Mouse (Mus musculus): ENCODE measurements around the gene Mgl2. TPM values are rescaled to one million over a fixed set of nuclear protein-coding genes. Genes with fewer than 3 reads are reported as not detected.
"Not testable (repeated sequence)": the region's sequence is repeated elsewhere in the genome, so short reads cannot be mapped to it uniquely, and the experiment has no call there.

Mgl2 gene
- polyA plus RNA-seq, 2 experiments, result 0.61 to 1.1 TPM

DNA sequence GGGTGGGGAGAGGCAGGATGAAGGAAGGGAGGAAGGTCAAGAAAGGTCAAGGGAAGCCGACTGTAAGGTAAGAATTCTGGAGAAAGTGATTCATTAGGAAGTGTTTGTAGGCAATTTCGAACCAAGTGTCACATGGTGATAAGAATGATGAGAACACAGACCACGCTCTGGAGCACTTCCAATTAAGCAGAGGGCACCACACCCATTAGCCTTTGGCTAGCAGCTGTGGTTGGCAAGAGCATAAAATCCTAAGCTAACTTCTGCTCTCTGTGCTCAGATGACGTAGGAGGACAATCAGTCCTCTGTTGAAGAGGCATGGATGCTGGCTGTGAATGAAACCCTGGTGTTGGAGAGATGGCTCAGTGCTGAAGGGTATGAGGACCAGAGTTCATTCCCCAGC is 15.6 kb upstream of the Mgl2 start:
- Histone ChIP-seq H3K9me3 (ENCODE audit: control insufficient read depth, low read length) (peaks cover under 1% of the 10 kb centered on the region; the same call in 1 of the 2 replicates), H3K9ac (ENCODE audit: low read depth, low read length, severe bottlenecking) (no peak overlapping the region), H3K27me3 (ENCODE audit: control insufficient read depth, insufficient read depth, low read length) (no peaks in the 10 kb centered on the region), H3K4me2 (replicated peaks; ENCODE audit: low read depth, low read length, severe bottlenecking) (no peak overlapping the region), H3K4me1 (ENCODE audit: control insufficient read depth, insufficient read depth, low read length) (no peaks in the 10 kb centered on the region), H3K36me3 (ENCODE audit: control insufficient read depth, insufficient read depth, low read length) (no peaks in the 10 kb centered on the region), H3K4me3 (replicated peaks; ENCODE audit: low read length) (no peak overlapping the region), H3K27ac (replicated peaks; ENCODE audit: low read depth, low read length) (no peak overlapping the region)
- no peak for DNase-seq (ENCODE audit: low spot score)
- ATAC-seq (ENCODE audit: low FRiP score, low read depth), result no peak
- 46% methylated on average over 4 of the region's 4 CpGs for WGBS
- no peak for TF ChIP-seq POLR2A (IDR thresholded peaks at IDR 0.05; ENCODE audit: borderline replicate concordance, extremely low read depth, insufficient read depth, insufficient read length)

DNA sequence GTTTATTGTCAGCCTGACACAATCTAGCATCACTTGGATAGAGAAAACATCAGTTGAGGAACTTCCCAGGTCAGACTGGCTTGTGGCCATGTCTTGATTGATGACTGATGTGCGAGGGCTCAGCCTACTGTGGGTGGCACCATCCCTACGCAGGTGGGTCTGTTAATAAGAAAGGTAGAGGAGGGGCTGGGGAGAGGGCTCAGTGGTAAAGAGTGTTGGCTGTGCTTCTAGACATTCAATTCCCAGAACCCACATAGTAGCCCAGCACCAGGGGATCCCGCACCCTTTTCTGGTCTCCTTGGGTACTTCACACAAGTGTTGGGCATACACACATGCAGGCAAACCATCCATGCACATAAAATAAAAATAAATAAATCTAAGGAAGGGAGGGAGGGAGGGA is 14.2 kb upstream of the Mgl2 start:
- DNase-seq (ENCODE audit: low spot score) (no peak), ATAC-seq (ENCODE audit: low FRiP score, low read depth) (no peak)
- no peak for TF ChIP-seq POLR2A (IDR thresholded peaks at IDR 0.05; ENCODE audit: borderline replicate concordance, extremely low read depth, insufficient read depth, insufficient read length)
- 92% methylated on average over 3 of the region's 3 CpGs for WGBS
- H3K27ac ChIP-seq (replicated peaks; ENCODE audit: low read depth, low read length), result no peak overlapping the region
- H3K4me2 ChIP-seq (replicated peaks; ENCODE audit: low read depth, low read length, severe bottlenecking), result no peak overlapping the region
- no peaks in the 10 kb centered on the region for H3K36me3 ChIP-seq (ENCODE audit: control insufficient read depth, insufficient read depth, low read length)
- peaks cover 9% of the 10 kb centered on the region; the same call in 1 of the 2 replicates for H3K9me3 ChIP-seq (ENCODE audit: control insufficient read depth, low read length)
- H3K4me3 ChIP-seq (replicated peaks; ENCODE audit: low read length), result no peak overlapping the region
- no peaks in the 10 kb centered on the region for H3K4me1 ChIP-seq (ENCODE audit: control insufficient read depth, insufficient read depth, low read length)
- H3K27me3 ChIP-seq (ENCODE audit: control insufficient read depth, insufficient read depth, low read length), result no peaks in the 10 kb centered on the region
- H3K9ac ChIP-seq (ENCODE audit: low read depth, low read length, severe bottlenecking), result no peak overlapping the region

DNA sequence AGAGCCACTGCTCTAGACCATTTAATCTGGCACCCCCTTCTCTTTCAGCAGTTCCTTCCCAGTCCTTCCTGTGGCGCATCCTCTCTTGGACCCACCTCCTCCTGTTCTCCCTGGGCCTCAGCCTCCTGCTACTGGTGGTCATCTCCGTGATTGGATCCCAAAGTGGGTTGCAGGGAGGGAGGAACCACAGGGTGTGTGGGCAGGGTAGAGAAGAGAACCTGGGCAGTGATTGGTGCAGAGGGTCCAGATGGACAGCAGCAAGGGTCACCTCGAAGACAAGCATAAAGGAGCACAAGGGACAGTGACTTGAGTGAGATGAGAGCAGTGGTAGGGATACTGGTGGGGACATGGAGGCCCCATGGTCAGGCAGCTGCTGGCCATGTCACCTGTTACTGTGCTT is 4.9 kb downstream of the Mgl2 start:
- H3K4me1 ChIP-seq (ENCODE audit: control insufficient read depth, insufficient read depth, low read length); H3K27me3 ChIP-seq (ENCODE audit: control insufficient read depth, insufficient read depth, low read length); ATAC-seq (ENCODE audit: low FRiP score, low read depth); H3K9ac ChIP-seq (ENCODE audit: low read depth, low read length, severe bottlenecking); H3K9me3 ChIP-seq (ENCODE audit: control insufficient read depth, low read length); H3K36me3 ChIP-seq (ENCODE audit: control insufficient read depth, insufficient read depth, low read length); DNase-seq (ENCODE audit: low spot score); H3K27ac ChIP-seq (replicated peaks; ENCODE audit: low read depth, low read length); H3K4me3 ChIP-seq (replicated peaks; ENCODE audit: low read length); H3K4me2 ChIP-seq (replicated peaks; ENCODE audit: low read depth, low read length, severe bottlenecking): not testable (repeated sequence)
- 78% methylated on average over 3 of the region's 3 CpGs for WGBS

DNA sequence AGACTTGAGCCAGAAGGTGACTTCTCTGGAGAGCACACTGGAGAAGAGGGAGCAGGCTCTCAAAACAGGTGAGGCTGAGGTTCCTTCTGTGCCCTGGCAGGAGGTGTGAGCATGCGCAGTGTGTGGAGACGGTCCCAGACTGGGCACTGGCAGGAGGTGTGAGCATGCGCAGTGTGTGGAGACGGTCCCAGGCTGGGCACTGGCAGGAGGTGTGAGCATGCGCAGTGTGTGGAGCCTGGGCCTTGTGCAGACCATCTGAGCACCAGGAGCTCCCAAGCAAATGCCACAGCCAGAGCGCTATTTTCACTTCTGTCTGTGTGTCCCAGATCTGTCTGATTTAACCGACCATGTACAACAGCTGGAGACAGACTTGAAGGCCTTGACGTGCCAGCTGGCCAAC is 5.8 kb downstream of the Mgl2 start:
- H3K27me3 ChIP-seq (ENCODE audit: control insufficient read depth, insufficient read depth, low read length); H3K36me3 ChIP-seq (ENCODE audit: control insufficient read depth, insufficient read depth, low read length); H3K4me2 ChIP-seq (replicated peaks; ENCODE audit: low read depth, low read length, severe bottlenecking); H3K4me3 ChIP-seq (replicated peaks; ENCODE audit: low read length); H3K4me1 ChIP-seq (ENCODE audit: control insufficient read depth, insufficient read depth, low read length); H3K9ac ChIP-seq (ENCODE audit: low read depth, low read length, severe bottlenecking); H3K27ac ChIP-seq (replicated peaks; ENCODE audit: low read depth, low read length); DNase-seq (ENCODE audit: low spot score); H3K9me3 ChIP-seq (ENCODE audit: control insufficient read depth, low read length); ATAC-seq (ENCODE audit: low FRiP score, low read depth): not testable (repeated sequence)
- 83% methylated on average over 8 of the region's 8 CpGs for WGBS

DNA sequence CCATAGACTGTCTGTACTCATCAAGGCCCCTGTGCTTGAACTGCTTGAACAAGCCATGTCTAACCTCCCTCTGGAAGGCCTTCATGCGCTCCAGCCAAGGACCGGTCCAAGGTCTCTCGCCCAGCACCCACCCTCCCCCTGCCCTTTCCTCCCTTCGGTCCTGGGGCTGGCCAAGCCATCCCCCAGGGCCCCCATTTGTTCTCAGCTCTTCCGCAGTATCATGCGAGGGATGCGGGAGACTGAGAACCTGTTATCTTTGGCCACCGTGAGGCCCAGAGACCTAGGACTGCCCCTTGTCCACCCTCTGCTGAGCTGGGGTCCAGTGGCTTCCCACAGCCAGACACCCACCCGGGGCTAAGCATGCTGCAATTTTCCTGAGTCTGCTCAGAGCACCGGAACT is 9.0 kb downstream of the Mgl2 start:
- DNase-seq (ENCODE audit: low spot score) (no peak), ATAC-seq (ENCODE audit: low FRiP score, low read depth) (no peak)
- Histone ChIP-seq H3K4me3 (replicated peaks; ENCODE audit: low read length) (no peak overlapping the region), H3K9me3 (ENCODE audit: control insufficient read depth, low read length) (no peaks in the 10 kb centered on the region), H3K27me3 (ENCODE audit: control insufficient read depth, insufficient read depth, low read length) (no peaks in the 10 kb centered on the region), H3K9ac (ENCODE audit: low read depth, low read length, severe bottlenecking) (no peak overlapping the region), H3K27ac (replicated peaks; ENCODE audit: low read depth, low read length) (no peak overlapping the region), H3K36me3 (ENCODE audit: control insufficient read depth, insufficient read depth, low read length) (no peaks in the 10 kb centered on the region), H3K4me1 (ENCODE audit: control insufficient read depth, insufficient read depth, low read length) (no peaks in the 10 kb centered on the region), H3K4me2 (replicated peaks; ENCODE audit: low read depth, low read length, severe bottlenecking) (no peak overlapping the region)
- 89% methylated on average over 10 of the region's 10 CpGs for WGBS
- no peak for TF ChIP-seq POLR2A (IDR thresholded peaks at IDR 0.05; ENCODE audit: borderline replicate concordance, extremely low read depth, insufficient read depth, insufficient read length)

DNA sequence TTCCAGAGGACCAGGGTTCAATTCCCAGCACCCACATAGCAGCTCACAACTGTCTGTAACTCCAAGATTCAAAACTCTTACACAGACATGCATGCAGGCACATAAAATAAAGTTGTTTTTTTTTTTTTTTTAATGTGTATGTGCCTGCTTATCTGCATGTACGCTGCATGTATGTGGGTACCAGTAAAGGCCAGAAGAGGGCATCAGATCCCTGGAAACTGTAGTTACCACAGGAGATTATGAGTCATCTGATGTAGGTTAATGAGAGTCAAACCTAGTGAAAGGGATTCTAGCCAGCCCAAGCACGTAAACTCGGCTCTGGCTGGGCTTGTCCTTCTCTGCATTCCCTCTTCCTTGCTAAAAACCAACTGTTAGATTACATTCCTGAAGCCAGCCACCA is 20.9 kb downstream of the Mgl2 start:
- DNase-seq (ENCODE audit: low spot score), result no peak
- no peak overlapping the region for H3K9ac ChIP-seq (ENCODE audit: low read depth, low read length, severe bottlenecking)
- no peak overlapping the region for H3K4me2 ChIP-seq (replicated peaks; ENCODE audit: low read depth, low read length, severe bottlenecking)
- WGBS, result 59% methylated on average over 3 of the region's 3 CpGs
- no peaks in the 10 kb centered on the region for H3K27me3 ChIP-seq (ENCODE audit: control insufficient read depth, insufficient read depth, low read length)
- H3K27ac ChIP-seq (replicated peaks; ENCODE audit: low read depth, low read length), result no peak overlapping the region
- H3K4me1 ChIP-seq (ENCODE audit: control insufficient read depth, insufficient read depth, low read length), result no peaks in the 10 kb centered on the region
- no peaks in the 10 kb centered on the region for H3K36me3 ChIP-seq (ENCODE audit: control insufficient read depth, insufficient read depth, low read length)
- no peak overlapping the region for H3K4me3 ChIP-seq (replicated peaks; ENCODE audit: low read length)
- TF ChIP-seq POLR2A (IDR thresholded peaks at IDR 0.05; ENCODE audit: borderline replicate concordance, extremely low read depth, insufficient read depth, insufficient read length), result no peak
- no peak for ATAC-seq (ENCODE audit: low FRiP score, low read depth)
- H3K9me3 ChIP-seq (ENCODE audit: control insufficient read depth, low read length), result no peaks in the 10 kb centered on the region

DNA sequence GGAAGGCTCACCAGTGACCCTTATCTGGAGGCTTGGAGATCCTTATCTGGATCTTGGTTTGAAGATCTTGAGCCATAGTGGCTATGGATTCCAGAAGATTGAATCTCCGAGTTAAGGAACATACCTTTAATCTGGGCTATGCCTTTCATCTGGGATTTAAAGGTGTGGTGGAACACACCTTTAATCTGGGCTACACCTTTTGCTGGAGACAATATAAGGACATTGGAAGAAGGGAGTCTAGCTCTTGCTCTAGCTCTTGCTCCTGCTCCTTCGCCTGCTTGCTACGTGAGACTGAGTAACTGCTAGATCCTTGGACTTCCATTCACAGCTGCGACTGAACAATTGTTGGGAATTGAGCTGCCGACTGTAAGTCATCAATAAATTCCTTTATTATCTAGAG is 25.8 kb downstream of the Mgl2 start, which contains the start of gene Clec10a:
Clec10a (plus strand) TSS at position 301 of the 400 bp plus-strand sequence.
- not testable (repeated sequence) for H3K4me2 ChIP-seq (replicated peaks; ENCODE audit: low read depth, low read length, severe bottlenecking); H3K27ac ChIP-seq (replicated peaks; ENCODE audit: low read depth, low read length); H3K9ac ChIP-seq (ENCODE audit: low read depth, low read length, severe bottlenecking); H3K27me3 ChIP-seq (ENCODE audit: control insufficient read depth, insufficient read depth, low read length); ATAC-seq (ENCODE audit: low FRiP score, low read depth); H3K4me3 ChIP-seq (replicated peaks; ENCODE audit: low read length); H3K4me1 ChIP-seq (ENCODE audit: control insufficient read depth, insufficient read depth, low read length); H3K36me3 ChIP-seq (ENCODE audit: control insufficient read depth, insufficient read depth, low read length); DNase-seq (ENCODE audit: low spot score); H3K9me3 ChIP-seq (ENCODE audit: control insufficient read depth, low read length)
- whole genome bisulfite sequencing, result no CpG with 5 or more reads among the region's 5 CpGs

Measured in limb, embryonic 14.5 days (tissue).